Mouse (Mus musculus): Measurements from ENCODE around the gene Lyl1. TPM values are rescaled to one million over a fixed set of nuclear protein-coding genes. Genes with fewer than 3 reads are reported as not detected.
A peak's percentile ranks its signal among the peaks of the same experiment; 100 is the strongest.

Gene Lyl1
- polyA plus RNA-seq, 1 experiment from 2014 or later = 3.9 TPM

GRCm38 (mm10) chr8:84677305-84677704, 24.0 kb upstream of the Lyl1 start:
- H3K36me3 ChIP-seq (replicated peaks) = peaks cover 65% of the 10 kb centered on the region

GRCm38 (mm10) chr8:84681476-84681875, 19.8 kb upstream of the Lyl1 start:
- Histone ChIP-seq H3K27me3 (no peaks in the 10 kb centered on the region), H3K4me3 (replicated peaks) (no peak overlapping the region), H3K36me3 (replicated peaks) (peaks cover 34% of the 10 kb centered on the region), H3K4me1 (peaks cover 22% of the 10 kb centered on the region), H3K4me2 (no peak overlapping the region), H3K27ac (no peak overlapping the region), H3K9me3 (no peaks in the 10 kb centered on the region), H3K9ac (no peak overlapping the region)
- ATAC-seq (ENCODE audit: low FRiP score) = no peak
- 91% methylated on average over 2 of the region's 2 CpGs for WGBS

More at GRCm38 (mm10) chr8:84677305-84677704, 24.0 kb upstream of the Lyl1 start:
- no peak overlapping the region for H3K27ac ChIP-seq
- 91% methylated on average over 5 of the region's 5 CpGs for WGBS
- H3K4me3 ChIP-seq (replicated peaks) = no peak overlapping the region
- H3K9me3 ChIP-seq = no peaks in the 10 kb centered on the region
- no peak overlapping the region for H3K4me2 ChIP-seq
- H3K4me1 ChIP-seq = 0 out of 2 replicates have a peak, but pooled peaks cover 2% of the 10 kb centered on the region
- no peak overlapping the region for H3K9ac ChIP-seq
- no peak for ATAC-seq (ENCODE audit: low FRiP score)
- no peaks in the 10 kb centered on the region for H3K27me3 ChIP-seq

GRCm38 (mm10) chr8:84682257-84682656, 19.0 kb upstream of the Lyl1 start:
- Histone ChIP-seq H3K4me2 (no peak overlapping the region), H3K27ac (no peak overlapping the region), H3K36me3 (replicated peaks) (peaks cover 28% of the 10 kb centered on the region), H3K9ac (no peak overlapping the region), H3K9me3 (no peaks in the 10 kb centered on the region), H3K4me3 (replicated peaks) (no peak overlapping the region), H3K27me3 (no peaks in the 10 kb centered on the region), H3K4me1 (peaks cover 26% of the 10 kb centered on the region)
- WGBS = 83% methylated on average over 2 of the region's 2 CpGs
- no peak for ATAC-seq (ENCODE audit: low FRiP score)

- peaks cover 36% of the 10 kb centered on the region for H3K4me1 ChIP-seq
Observed at GRCm38 (mm10) chr8:84684537-84684936, 16.7 kb upstream of the Lyl1 start.

GRCm38 (mm10) chr8:84686191-84687002, 14.9 kb upstream of the Lyl1 start, which contains the start of gene Trmt1:
Gene Trmt1, plus strand, starts transcription at chr8:84686307.
- Histone ChIP-seq H3K4me1 (peaks cover 43% of the 10 kb centered on the region), H3K36me3 (replicated peaks) (peaks cover 27% of the 10 kb centered on the region), H3K9ac (peak within 1 kb of the TSS; percentile 100), H3K27me3 (no peaks in the 10 kb centered on the region), H3K9me3 (no peaks in the 10 kb centered on the region), H3K4me3 (replicated peaks) (peak within 1 kb of the TSS; percentile 100), H3K27ac (peak within 1 kb of the TSS; percentile 95), H3K4me2 (peak within 1 kb of the TSS; percentile 96)
- 0 out of 2 replicates have a peak, but pooled peaks have one; percentile 24 for ATAC-seq (ENCODE audit: low FRiP score)
- 10% methylated on average over 20 of the region's 20 CpGs for WGBS

More at GRCm38 (mm10) chr8:84684537-84684936, 16.7 kb upstream of the Lyl1 start:
- Histone ChIP-seq H3K9ac (no peak overlapping the region), H3K4me3 (replicated peaks) (no peak overlapping the region), H3K36me3 (replicated peaks) (peaks cover 25% of the 10 kb centered on the region), H3K27ac (no peak overlapping the region), H3K9me3 (no peaks in the 10 kb centered on the region), H3K27me3 (no peaks in the 10 kb centered on the region), H3K4me2 (no peak overlapping the region)
- WGBS = 50% methylated on average over 3 of the region's 3 CpGs
- no peak for ATAC-seq (ENCODE audit: low FRiP score)

DNA sequence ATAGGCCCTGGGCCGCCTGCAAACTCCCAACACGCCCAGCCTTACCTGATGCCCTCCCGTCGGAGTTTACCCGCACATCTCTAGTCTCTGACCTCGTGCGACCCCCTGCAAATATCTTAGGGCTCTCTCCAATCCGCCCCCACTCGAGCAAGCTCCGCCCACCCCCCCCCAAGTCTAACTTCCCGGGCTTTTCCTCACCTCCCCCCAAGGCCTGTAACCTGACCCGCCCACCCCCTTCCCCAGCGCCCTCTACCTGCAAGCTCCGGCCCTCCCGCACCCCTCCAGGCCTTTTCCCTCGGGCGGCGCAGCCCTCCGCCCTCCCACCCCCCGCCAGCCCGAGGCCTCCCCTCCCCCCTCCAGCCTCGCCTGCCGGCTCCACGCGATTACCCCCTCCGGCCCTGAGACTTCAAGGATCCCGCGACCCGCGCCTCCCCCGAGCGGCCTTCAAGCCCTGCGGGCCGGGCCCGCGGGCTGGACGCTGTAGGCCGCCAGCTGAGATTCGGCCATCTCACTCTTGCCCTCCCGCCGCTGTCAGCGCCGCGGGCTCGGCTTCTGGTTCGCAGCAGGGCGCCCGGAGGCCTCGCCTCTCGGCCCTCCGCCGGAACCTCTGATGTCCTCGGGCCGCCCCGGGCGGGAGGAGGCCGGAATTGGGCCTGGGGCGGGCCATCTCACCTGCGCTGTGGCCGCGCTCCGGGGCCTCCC, 14.1 kb upstream of the Lyl1 start:
- Histone ChIP-seq H3K9ac (peak overlapping the region; percentile 100), H3K27ac (peak overlapping the region; percentile 95), H3K9me3 (no peaks in the 10 kb centered on the region), H3K4me1 (peaks cover 43% of the 10 kb centered on the region), H3K4me3 (replicated peaks) (peak overlapping the region; percentile 100), H3K36me3 (replicated peaks) (peaks cover 23% of the 10 kb centered on the region), H3K4me2 (peak overlapping the region; percentile 96), H3K27me3 (no peaks in the 10 kb centered on the region)
- 1% methylated on average over 54 of the region's 62 CpGs for WGBS
- ATAC-seq (ENCODE audit: low FRiP score) = peak; percentile 47; the same call in 1 of the 2 replicates

GRCm38 (mm10) chr8:84687705-84688100, 13.6 kb upstream of the Lyl1 start, which contains the start of gene Nacc1:
Gene Nacc1, minus strand, starts transcription at chr8:84687862.
- peaks cover 23% of the 10 kb centered on the region for H3K36me3 ChIP-seq (replicated peaks)
- peak within 1 kb of the TSS; percentile 100 for H3K4me3 ChIP-seq (replicated peaks)
- WGBS = 0% methylated on average over 26 of the region's 37 CpGs
- H3K4me2 ChIP-seq = peak within 1 kb of the TSS; percentile 96
- H3K27me3 ChIP-seq = no peaks in the 10 kb centered on the region
- H3K27ac ChIP-seq = peak within 1 kb of the TSS; percentile 95
- H3K9me3 ChIP-seq = no peaks in the 10 kb centered on the region
- ATAC-seq (ENCODE audit: low FRiP score) = peak; percentile 85
- peak within 1 kb of the TSS; percentile 100 for H3K9ac ChIP-seq
- peaks cover 43% of the 10 kb centered on the region for H3K4me1 ChIP-seq

GRCm38 (mm10) chr8:84689091-84689915, 12.0 kb upstream of the Lyl1 start:
- Histone ChIP-seq H3K9me3 (no peaks in the 10 kb centered on the region), H3K4me3 (replicated peaks) (peak overlapping the region; percentile 73), H3K36me3 (replicated peaks) (peaks cover 29% of the 10 kb centered on the region), H3K27ac (no peak overlapping the region), H3K9ac (peak overlapping the region; percentile 66), H3K4me2 (peak overlapping the region; percentile 88), H3K27me3 (no peaks in the 10 kb centered on the region), H3K4me1 (peaks cover 43% of the 10 kb centered on the region)
- peak; percentile 86 for ATAC-seq (ENCODE audit: low FRiP score)
- WGBS = 1% methylated on average over 47 of the region's 47 CpGs

GRCm38 (mm10) chr8:84693332-84693731, 7.9 kb upstream of the Lyl1 start:
- Histone ChIP-seq H3K27me3 (no peaks in the 10 kb centered on the region), H3K27ac (no peak overlapping the region), H3K4me3 (replicated peaks) (no peak overlapping the region), H3K9me3 (no peaks in the 10 kb centered on the region), H3K4me1 (peaks cover 14% of the 10 kb centered on the region), H3K4me2 (no peak overlapping the region), H3K9ac (no peak overlapping the region), H3K36me3 (replicated peaks) (peaks cover 62% of the 10 kb centered on the region)
- no peak for ATAC-seq (ENCODE audit: low FRiP score)
- 76% methylated on average over 4 of the region's 4 CpGs for WGBS

- peaks cover under 1% of the 10 kb centered on the region for H3K4me1 ChIP-seq
- peaks cover 75% of the 10 kb centered on the region for H3K36me3 ChIP-seq (replicated peaks)
- no peak overlapping the region for H3K4me3 ChIP-seq (replicated peaks)
- H3K9ac ChIP-seq = no peak overlapping the region
- H3K4me2 ChIP-seq = no peak overlapping the region
- no peak for ATAC-seq (ENCODE audit: low FRiP score)
- H3K27ac ChIP-seq = no peak overlapping the region
- WGBS = 93% methylated on average over 6 of the region's 6 CpGs
- H3K9me3 ChIP-seq = no peaks in the 10 kb centered on the region
- peaks cover 4% of the 10 kb centered on the region for H3K27me3 ChIP-seq
Observed at GRCm38 (mm10) chr8:84695140-84695539, 6.1 kb upstream of the Lyl1 start.

- H3K9ac ChIP-seq = no peak overlapping the region
- no peak overlapping the region for H3K27ac ChIP-seq
- H3K4me3 ChIP-seq (replicated peaks) = no peak overlapping the region
- no peaks in the 10 kb centered on the region for H3K9me3 ChIP-seq
- H3K36me3 ChIP-seq (replicated peaks) = peaks cover 62% of the 10 kb centered on the region
- 92% methylated on average over 14 of the region's 14 CpGs for WGBS
- H3K4me1 ChIP-seq = peaks cover 8% of the 10 kb centered on the region; the same call in 1 of the 2 replicates
- no peak for ATAC-seq (ENCODE audit: low FRiP score)
- no peak overlapping the region for H3K4me2 ChIP-seq
- peaks cover 26% of the 10 kb centered on the region for H3K27me3 ChIP-seq
Observed at GRCm38 (mm10) chr8:84697166-84698130, 3.8 kb upstream of the Lyl1 start.
